Mouse (Mus musculus): ENCODE measurements around the gene Neurog3.
A peak's percentile ranks its signal among the peaks of the same experiment; 100 is the strongest.

Neurog3 gene

DNA sequence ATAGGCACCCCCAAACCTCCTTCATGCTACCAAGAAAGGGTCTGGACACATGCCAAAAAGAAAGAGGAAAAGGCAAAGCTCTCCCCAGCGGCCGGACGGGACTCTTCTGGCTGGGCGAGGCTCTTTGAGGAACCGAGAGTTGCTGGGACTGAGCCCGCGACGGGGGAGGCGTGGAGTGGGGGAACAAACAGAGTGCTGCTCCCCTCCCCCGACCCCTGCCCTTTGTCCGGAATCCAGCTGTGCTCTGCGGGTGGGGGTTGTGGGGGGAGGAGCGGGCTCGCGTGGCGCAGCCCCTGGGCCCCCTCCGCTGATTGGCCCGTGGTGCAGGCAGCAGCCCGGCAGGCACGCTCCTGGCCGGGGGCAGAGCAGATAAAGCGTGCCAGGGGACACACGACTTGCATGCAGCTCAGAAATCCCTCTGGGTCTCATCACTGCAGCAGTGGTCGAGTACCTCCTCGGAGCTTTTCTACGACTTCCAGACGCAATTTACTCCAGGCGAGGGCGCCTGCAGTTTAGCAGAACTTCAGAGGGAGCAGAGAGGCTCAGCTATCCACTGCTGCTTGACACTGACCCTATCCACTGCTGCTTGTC is at the start of gene Neurog3:
Neurog3 (plus strand) TSS at position 400 of the 591 bp plus-strand sequence.
- no peak for DNase-seq (ENCODE audit: low read depth, low spot score)

DNA sequence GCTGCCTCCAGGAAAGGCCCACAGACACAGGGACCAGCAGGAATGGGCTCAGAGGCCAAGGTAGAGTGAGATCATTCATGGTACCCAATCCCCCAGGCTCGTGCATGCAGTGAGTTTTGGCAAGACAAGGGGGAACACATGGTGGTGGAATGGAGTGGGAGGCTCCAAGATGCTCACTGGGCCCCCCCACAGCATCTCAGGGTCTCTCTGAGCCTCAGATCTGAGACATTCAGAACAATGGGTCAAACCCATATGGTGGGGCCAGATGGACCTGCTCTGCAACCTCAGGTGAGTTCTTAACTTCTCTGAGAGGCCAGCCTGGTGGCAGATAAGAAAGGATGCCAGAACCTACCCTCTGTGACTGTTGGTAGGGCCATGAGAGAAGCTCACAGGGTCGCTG is 46.8 kb upstream of the Neurog3 start:
- no peak for DNase-seq (ENCODE audit: low read depth, low spot score)

DNA sequence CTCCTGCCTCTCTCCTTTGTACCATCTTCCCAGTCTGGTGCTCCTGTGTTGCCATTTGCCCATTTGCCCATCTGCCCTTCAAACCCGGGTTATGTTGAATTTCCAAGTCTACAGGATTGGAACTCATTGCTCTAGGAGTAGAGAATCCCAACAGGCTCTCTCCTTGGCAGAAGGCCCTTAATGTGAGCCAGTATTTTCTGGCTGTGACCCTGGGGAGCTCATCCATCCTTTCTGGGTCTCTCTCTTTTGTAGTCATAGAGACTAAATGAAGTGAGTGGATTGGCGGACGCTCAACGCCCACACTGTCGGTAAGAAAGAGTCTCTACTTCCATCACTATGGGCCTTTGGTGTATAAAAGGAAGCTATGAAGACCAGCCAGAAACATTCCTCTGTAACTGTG is 46.1 kb upstream of the Neurog3 start:
- no peak for DNase-seq (ENCODE audit: low read depth, low spot score)

- DNase-seq (ENCODE audit: low read depth, low spot score): no peak
These were observed 44.5 kb upstream of the Neurog3 start for GRCm38 (mm10) chr10:62088411-62088810.

DNA sequence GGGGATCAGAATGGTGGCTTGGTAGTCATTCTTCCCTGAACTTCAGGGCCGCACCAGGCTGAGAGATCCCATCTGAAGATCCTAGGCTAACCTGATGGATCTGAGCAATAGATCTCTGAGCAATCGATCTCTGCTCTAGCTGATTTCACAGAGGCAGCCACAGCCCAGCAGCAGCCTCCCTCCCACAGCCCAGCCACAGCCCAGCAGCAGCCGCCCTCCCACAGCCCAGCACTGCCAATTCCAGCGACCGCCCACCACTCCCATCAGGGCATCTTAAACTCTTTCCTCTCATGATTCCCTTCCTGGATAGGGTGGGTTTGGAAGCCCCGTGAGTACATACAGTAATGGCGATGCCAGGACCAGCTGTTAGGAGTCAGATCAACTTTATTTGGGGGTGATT is 43.8 kb upstream of the Neurog3 start:
- DNase-seq (ENCODE audit: low read depth, low spot score): no peak

DNA sequence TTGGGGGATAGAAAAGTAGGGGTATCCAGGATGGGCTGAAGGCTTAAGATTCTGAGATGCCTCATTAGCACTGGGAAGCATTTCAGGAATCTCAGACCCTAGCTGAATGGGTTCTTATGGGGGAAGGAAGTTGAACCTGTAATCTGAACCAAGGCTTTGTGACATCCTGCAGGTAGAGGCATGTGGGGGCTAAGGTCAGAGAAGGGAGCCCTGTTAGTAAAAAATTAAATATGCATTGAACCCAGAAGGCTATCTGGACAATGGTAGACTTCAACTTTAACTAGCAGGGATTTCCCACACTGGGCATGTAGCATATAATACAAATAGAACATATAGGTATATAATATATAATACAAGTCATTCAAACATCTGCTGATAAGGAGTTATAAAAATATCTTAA is 43.4 kb upstream of the Neurog3 start:
- DNase-seq (ENCODE audit: low read depth, low spot score): no peak

DNA sequence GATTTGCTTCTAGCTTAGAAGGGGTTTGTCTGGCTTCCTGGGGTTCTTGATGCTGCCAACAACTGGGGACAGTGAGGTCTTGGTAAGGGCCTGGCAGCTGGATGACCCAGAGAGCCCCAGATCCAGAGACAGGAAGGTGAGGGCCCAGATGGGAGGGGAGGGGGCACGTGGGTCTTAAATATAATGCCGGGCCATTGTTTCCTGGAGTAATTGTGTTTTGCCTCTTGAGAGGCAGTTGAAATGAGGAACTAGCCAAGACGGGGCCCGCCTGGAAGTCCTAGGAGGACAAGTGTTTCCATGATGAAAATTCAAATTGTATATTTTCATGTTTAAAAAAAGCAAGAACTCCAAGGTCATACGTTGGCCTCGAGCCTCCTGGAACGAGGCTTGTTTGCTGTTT is 39.0 kb upstream of the Neurog3 start:
- DNase-seq (ENCODE audit: low read depth, low spot score): no peak

- no peak for DNase-seq (ENCODE audit: low read depth, low spot score)
These were observed 38.5 kb upstream of the Neurog3 start for GRCm38 (mm10) chr10:62094401-62094800.

GRCm38 (mm10) chr10:62099749-62100403 is 33.0 kb upstream of the Neurog3 start:
- no peak for DNase-seq (ENCODE audit: low read depth, low spot score)

DNA sequence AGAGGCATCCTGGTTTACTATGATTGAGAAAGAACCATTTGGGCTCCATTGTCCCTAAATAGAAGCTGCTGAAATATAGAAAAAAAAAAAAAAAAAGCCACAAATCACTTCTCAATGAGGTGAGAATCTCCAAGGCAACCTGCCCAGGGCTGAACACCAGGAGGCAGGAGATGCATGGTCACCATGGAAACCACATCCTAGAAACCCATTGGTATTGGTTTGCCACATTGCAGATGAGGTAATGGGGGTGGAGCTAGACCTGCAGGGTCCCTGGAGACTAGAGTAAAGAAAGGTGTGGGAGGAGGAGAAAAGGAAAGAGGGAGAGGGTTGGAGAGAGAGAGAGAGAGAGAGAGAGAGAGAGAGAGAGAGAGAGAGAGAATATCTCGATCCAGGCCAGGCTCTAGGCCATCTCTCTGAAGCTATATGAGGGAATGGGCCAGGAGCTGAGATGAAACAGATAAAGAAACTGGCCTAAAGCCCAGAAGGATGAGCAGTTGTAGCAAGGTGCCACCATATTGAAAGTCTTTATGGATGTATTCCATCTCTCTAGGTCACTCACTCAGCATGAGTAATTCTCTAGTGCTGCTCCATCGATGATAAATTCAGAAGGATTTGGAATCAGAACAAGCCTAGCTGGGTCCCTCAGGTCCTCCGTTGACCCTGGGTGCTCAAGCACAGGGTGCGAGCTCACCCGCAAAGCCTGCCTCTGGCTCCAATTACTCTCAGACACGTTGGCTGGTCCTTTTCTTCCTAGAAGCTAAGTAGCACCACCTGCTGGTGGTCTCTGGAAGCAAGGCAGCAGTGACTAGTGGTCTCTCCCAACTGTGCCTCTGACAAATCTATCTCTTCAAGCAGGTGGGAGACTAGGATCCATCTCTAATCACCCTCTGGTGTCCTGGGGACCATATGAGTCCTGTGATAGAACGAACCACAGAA is 31.1 kb upstream of the Neurog3 start:
- DNase-seq (ENCODE audit: low read depth, low spot score): peak; percentile 23

DNA sequence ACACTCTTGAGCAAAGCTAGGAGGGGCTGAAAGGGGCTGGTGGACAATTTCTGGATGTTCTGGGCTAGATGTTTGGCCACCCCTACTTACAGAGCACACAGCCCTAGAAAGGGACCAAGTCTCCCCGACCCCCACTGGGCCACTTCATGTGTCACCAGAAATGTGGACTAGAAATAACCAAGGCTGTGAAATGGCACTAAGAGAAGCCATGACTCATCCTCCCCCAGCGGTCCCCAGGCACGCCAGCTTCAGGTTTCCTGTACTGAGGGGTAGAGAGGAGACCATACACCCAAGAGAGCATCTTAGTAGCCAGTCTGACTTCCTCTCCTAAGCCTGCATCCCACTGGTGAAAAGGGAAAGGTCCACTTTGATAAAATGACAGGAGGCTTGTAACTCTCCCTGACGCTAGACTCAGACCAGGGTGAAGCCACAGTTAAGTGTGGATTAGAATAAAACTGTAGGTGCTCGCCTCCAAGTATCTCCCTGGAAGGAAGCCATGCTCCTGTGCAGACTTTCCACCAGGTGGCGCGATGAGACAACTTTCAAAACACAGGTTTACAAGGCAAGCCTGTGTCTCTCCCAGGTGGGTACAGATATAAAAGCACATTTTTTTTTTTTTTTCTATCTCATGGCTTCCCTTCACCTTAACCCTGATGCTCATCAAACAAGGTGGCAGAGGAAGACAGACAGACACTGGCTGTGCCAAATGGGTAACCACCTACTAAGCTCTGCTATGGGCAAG is 27.9 kb upstream of the Neurog3 start:
- peak; percentile 39 for DNase-seq (ENCODE audit: low read depth, low spot score)

- no peak for DNase-seq (ENCODE audit: low read depth, low spot score)
These were observed 25.8 kb upstream of the Neurog3 start for GRCm38 (mm10) chr10:62107048-62107447.

DNA sequence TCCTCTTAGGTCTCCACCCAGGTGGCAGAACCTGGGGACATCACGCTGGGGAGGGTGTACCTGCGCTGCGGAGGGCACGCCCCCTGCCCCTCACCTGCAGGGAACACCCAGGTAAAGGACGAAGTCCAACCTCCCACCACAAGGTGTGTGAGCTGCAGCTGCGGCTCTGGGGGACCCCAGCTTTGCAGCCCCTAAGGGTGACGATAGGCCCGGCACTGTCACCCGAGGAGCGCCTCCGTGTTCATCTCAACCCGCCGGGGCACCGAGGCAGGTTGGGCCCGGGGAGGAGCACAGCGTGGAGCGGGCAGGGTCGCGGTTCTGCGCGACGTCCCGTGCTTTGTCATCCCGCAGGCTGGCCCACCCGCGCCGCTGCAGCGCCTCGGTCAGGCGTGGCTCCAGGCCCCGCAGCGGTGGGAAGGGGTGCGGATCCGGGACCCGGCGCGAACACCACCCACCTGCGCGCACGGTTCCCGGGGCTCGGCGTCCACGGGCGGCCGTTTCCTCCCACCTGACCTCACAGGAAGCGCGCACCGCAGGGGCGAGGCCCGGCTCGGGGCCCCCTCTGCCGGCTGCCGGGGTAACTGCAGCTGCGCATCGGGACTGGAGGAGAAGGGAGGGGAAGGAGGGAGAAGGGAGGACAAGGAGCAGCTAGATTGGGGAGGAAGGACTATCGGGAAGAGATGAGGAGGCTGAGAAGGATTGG is 22.2 kb upstream of the Neurog3 start:
- DNase-seq (ENCODE audit: low read depth, low spot score): peak; percentile 66

- DNase-seq (ENCODE audit: low read depth, low spot score): no peak
These were observed 21.7 kb upstream of the Neurog3 start for GRCm38 (mm10) chr10:62111207-62111576.

- DNase-seq (ENCODE audit: low read depth, low spot score): no peak
These were observed 18.8 kb upstream of the Neurog3 start for GRCm38 (mm10) chr10:62113865-62114647.

DNA sequence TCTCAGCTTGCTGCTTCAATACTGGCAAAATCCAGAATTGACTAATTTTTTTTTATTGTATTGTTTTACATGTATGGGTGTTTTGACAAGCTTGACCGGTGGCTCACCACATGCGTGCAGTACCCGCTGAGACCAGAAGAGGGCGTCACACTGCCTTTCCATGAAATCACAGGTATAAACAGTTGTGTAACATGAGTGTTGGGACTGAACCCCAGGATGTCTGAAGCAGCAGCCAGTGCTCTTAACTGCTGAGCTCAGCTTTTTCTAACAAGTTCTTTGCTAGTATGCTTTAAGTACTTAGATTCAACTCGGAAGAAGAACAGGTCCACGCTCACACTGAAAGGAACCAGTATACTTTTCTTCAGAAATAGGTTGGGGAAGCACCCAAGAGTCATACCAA is 5.8 kb upstream of the Neurog3 start:
- DNase-seq (ENCODE audit: low read depth, low spot score): no peak

DNA sequence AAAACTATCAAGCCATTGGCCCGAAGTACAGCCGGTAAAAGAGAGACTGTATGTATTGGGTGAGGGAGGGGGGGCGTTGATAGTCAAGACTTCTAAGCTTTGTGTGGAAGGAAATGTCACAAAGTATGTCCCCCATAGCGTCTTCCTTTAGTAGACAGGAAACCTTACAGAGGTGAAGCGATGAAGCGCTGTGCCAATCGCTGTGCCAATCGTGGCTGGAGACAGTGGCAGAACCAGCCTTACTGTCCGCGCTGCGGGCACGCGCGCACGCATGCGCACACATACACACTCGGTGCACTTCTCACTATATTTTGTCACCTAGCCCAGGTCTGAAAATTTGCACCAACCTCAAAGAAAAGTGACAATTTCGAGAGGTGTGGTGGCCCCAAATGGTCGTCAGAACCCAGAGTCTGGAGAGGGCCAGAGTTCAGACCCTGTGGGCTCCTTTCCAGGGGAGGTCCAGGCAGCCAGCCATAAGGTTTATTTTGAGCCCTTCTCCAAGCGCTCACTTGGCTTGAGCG is 5.1 kb upstream of the Neurog3 start:
- no peak for DNase-seq (ENCODE audit: low read depth, low spot score)

DNA sequence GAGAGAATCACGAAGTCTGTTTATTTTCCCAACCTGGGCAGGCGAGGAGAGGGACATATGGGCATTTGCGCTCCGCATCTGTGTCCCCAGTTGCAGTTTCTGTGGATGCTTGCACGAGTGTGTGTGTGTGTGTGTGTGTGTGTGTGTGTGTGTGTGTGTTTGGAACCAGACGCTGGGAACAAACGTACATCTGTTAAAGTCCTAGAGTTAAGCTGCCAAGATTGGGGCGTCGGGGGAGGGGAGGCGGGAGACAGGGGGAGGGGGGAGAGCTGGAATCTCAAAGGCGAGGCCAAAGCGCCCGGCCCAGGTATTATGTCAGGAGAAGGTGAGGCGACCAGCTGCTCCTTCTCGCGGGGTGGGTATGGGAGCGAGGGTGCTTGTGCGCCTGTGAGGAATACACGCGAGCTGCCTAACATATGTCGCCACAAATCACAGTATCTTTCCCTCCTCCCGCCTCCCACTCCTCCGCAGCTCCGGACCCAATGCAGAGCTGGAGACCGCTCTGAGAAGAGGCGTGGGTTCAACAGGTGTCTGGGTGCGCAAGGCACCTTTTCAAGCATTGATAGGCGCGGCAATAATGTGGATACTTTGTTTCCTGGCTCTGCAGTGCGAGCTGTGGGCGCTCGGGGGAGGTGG is 4.5 kb upstream of the Neurog3 start:
- DNase-seq (ENCODE audit: low read depth, low spot score): no peak

DNA sequence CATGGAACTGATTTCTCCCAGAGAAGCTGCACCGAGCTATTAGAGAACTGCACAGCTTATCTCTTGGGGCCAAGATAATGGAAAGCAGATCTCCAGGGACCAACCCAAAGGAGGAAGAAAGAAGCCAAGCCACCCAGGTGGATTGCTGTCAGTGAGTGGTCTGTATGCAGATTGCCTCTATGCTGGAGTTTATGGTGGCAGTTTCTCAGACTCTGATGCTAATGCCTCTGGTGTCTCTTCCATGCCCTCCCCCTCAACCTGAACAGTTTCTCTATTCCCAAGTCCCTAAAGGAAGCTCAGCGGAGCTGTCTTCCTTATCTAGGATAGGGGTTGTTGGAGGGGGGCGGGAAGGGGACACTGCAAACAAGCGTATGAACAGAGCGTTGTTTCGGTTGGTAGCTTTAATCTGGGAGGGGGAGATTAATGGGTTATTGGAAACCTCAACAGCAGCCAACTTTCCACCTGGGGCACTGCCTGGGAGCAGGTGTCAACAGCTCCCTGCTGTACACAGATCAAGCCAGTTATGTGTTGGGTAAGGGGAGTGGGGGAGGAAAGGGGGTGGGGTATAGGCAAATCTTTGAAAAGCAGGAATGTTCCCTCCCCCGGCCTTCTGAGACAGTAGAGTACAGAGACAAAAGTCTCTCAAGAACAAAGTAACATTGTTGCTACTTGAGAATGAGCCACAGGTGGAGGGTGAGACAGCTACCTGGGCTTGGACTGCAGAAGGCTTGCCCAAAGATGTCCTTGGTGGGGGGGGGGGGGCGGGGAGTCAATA is 3.0 kb downstream of the Neurog3 start:
- DNase-seq (ENCODE audit: low read depth, low spot score): no peak

Measured in retina, adult 2 months (tissue).